Mouse (Mus musculus) stomach, adult 2 months (tissue): Measurements from ENCODE around the gene Epha5. TPM values are rescaled to one million over a fixed set of nuclear protein-coding genes. Genes with fewer than 3 reads are reported as not detected.

Experiments
- polyA plus RNA-seq: library from polyadenylated mRNA; depleted of rRNA; stranded (reverse); fragments of >200 nt; gene quantifications from 2 replicates; pipeline ENCODE4 v1.2.3, GENCODE M21; 2012; rRNA removed

Epha5 gene
- polyA plus RNA-seq: 0.08 and 0.47 TPM in 2 replicates

GRCm38 (mm10) chr5:84417062-84417879 lies at the start of gene Epha5:
Epha5 (minus strand) TSS chr5:84417382.

